Mouse (Mus musculus) midbrain, embryonic 14.5 days (tissue): Measurements from ENCODE around the gene Cbx4. TPM values are rescaled to one million over a fixed set of nuclear protein-coding genes. Genes with fewer than 3 reads are reported as not detected.

Experiments used
- ATAC-seq: fragments of 200-750 bp; cut with Nextera tagmentation; 2 replicates; pipeline ENCODE4 v1.8.0; 2017; ENCODE audit warnings: moderate number of reproducible peaks, moderate library complexity; ENCODE audit not compliant: low FRiP score, low TSS enrichment
- DNase-seq: peaks from one replicate; pipeline ENCODE4 v3.0.0-alpha.2; 2015
- H3K27ac ChIP-seq: fragments of 300-500 bp; sonication (generic); replicated peaks from 2 replicates; pipeline ENCODE4 v1.5.1; 2014; ENCODE audit warnings: mild to moderate bottlenecking, low read depth, low read length, moderate library complexity
- H3K27me3 ChIP-seq: fragments of 300-500 bp; sonication (generic); 2 replicates; pipeline ENCODE4 v1.6.1; 2014; ENCODE audit warnings: low read length, control low read depth, mixed read lengths; ENCODE audit not compliant: control insufficient read depth, insufficient read depth
- H3K36me3 ChIP-seq: fragments of 300-500 bp; sonication (generic); 2 replicates; pipeline ENCODE4 v1.6.1; 2014; ENCODE audit warnings: low read length, control low read depth; ENCODE audit not compliant: control insufficient read depth, insufficient read depth
- H3K4me1 ChIP-seq: fragments of 300-500 bp; sonication (generic); 2 replicates; pipeline ENCODE4 v1.6.1; 2014; ENCODE audit warnings: mild to moderate bottlenecking, antibody characterized with exemption, low read length, control low read depth; ENCODE audit not compliant: control insufficient read depth, insufficient read depth
- H3K4me2 ChIP-seq: fragments of 300-500 bp; sonication (generic); 2 replicates; pipeline ENCODE4 v1.6.1; 2014; ENCODE audit warnings: mild to moderate bottlenecking, low read length, moderate library complexity
- H3K4me3 ChIP-seq: fragments of 300-500 bp; sonication (generic); replicated peaks from 2 replicates; pipeline ENCODE4 v1.5.1; 2014; ENCODE audit warnings: low read depth, low read length
- H3K9ac ChIP-seq: fragments of 300-500 bp; sonication (generic); replicated peaks from 2 replicates; pipeline ENCODE4 v1.6.1; 2014; ENCODE audit warnings: mild to moderate bottlenecking, low read length, moderate library complexity
- H3K9me3 ChIP-seq: fragments of 300-500 bp; sonication (generic); 2 replicates; pipeline ENCODE4 v1.6.1; 2016; ENCODE audit warnings: low read length, control low read depth, mixed read lengths; ENCODE audit not compliant: control insufficient read depth
- WGBS: fragments of 180-500 bp; shearing (Covaris S2); extraction: QIAGEN DNeasy Blood & Tissue Kit; methylation state at CpG from one replicate; pipeline ENCODE4 v1.1.7; 2014; 5-methylcytosine and 5-hydroxymethylcytosine counted together
- polyA plus RNA-seq: library from polyadenylated mRNA; unstranded; fragments of >200 nt; fragmentation: Nextera tagmentation; extraction: Ambion mirVana; gene quantifications from 2 replicates; pipeline ENCODE4 v1.2.1, GENCODE M21; 2014

The Cbx4 gene
- polyA plus RNA-seq, 1 experiment from 2014 or later: 19.3 TPM

GRCm38 (mm10) chr11:119051927-119052660, 33.9 kb downstream of the Cbx4 start:
- Histone ChIP-seq H3K4me3 (no peak overlapping the region), H3K27ac (peak overlapping the region; percentile 97), H3K4me1 (peaks cover 48% of the 10 kb centered on the region), H3K4me2 (peak overlapping the region; percentile 98), H3K27me3 (peaks cover 56% of the 10 kb centered on the region), H3K36me3 (no peaks in the 10 kb centered on the region), H3K9ac (no peak overlapping the region), H3K9me3 (no peaks in the 10 kb centered on the region)
- WGBS: 4% methylated on average over 15 of the region's 15 CpGs
- DNase-seq (peak; percentile 87), ATAC-seq (no peak)

GRCm38 (mm10) chr11:119051426-119051825, 34.6 kb downstream of the Cbx4 start:
- H3K27ac ChIP-seq: no peak overlapping the region
- peaks cover 63% of the 10 kb centered on the region for H3K27me3 ChIP-seq
- H3K9ac ChIP-seq: no peak overlapping the region
- peaks cover 47% of the 10 kb centered on the region for H3K4me1 ChIP-seq
- no peaks in the 10 kb centered on the region for H3K9me3 ChIP-seq
- H3K36me3 ChIP-seq: no peaks in the 10 kb centered on the region
- DNase-seq: no peak
- no peak overlapping the region for H3K4me2 ChIP-seq
- no peak for ATAC-seq
- H3K4me3 ChIP-seq: no peak overlapping the region

- Histone ChIP-seq H3K36me3 (no peaks in the 10 kb centered on the region), H3K4me1 (peaks cover 45% of the 10 kb centered on the region), H3K9me3 (no peaks in the 10 kb centered on the region), H3K4me2 (no peak overlapping the region), H3K27ac (no peak overlapping the region), H3K9ac (no peak overlapping the region), H3K4me3 (no peak overlapping the region), H3K27me3 (peaks cover 72% of the 10 kb centered on the region)
- WGBS: 2% methylated on average over 2 of the region's 2 CpGs
- no peak for ATAC-seq
- DNase-seq: no peak
Observed at GRCm38 (mm10) chr11:119050361-119050760, 35.7 kb downstream of the Cbx4 start.

GRCm38 (mm10) chr11:119048133-119048510, 37.9 kb downstream of the Cbx4 start:
- peaks cover 36% of the 10 kb centered on the region for H3K4me1 ChIP-seq
- H3K27ac ChIP-seq: no peak overlapping the region
- WGBS: under 1% methylated on average over 13 of the region's 13 CpGs
- no peak overlapping the region for H3K9ac ChIP-seq
- H3K27me3 ChIP-seq: peaks cover 87% of the 10 kb centered on the region
- H3K36me3 ChIP-seq: no peaks in the 10 kb centered on the region
- DNase-seq (peak; percentile 63), ATAC-seq (no peak)
- 0 out of 2 replicates have a peak overlapping the region, but pooled peaks have one; percentile 5 for H3K4me3 ChIP-seq
- no peaks in the 10 kb centered on the region for H3K9me3 ChIP-seq
- H3K4me2 ChIP-seq: peak overlapping the region; percentile 76

GRCm38 (mm10) chr11:119047261-119048132, 38.5 kb downstream of the Cbx4 start:
- Histone ChIP-seq H3K9me3 (no peaks in the 10 kb centered on the region), H3K9ac (peak overlapping the region; percentile 44; the same call in 1 of the 2 replicates), H3K4me1 (peaks cover 30% of the 10 kb centered on the region), H3K27me3 (peaks cover 92% of the 10 kb centered on the region), H3K4me3 (peak overlapping the region; percentile 38), H3K36me3 (no peaks in the 10 kb centered on the region), H3K4me2 (peak overlapping the region; percentile 76), H3K27ac (no peak overlapping the region)
- DNase-seq (peak; percentile 69), ATAC-seq (no peak)
- under 1% methylated on average over 43 of the region's 43 CpGs for WGBS

- DNase-seq (peak; percentile 89), ATAC-seq (no peak)
- H3K4me1 ChIP-seq: peaks cover 24% of the 10 kb centered on the region
- no peaks in the 10 kb centered on the region for H3K36me3 ChIP-seq
- H3K27ac ChIP-seq: no peak overlapping the region
- H3K4me3 ChIP-seq: peak overlapping the region; percentile 38
- no peaks in the 10 kb centered on the region for H3K9me3 ChIP-seq
- H3K9ac ChIP-seq: peak overlapping the region; percentile 44; the same call in 1 of the 2 replicates
- H3K4me2 ChIP-seq: peak overlapping the region; percentile 76
- WGBS: 1% methylated on average over 39 of the region's 39 CpGs
- H3K27me3 ChIP-seq: peaks cover 99% of the 10 kb centered on the region
Observed at GRCm38 (mm10) chr11:119046601-119047245, 39.3 kb downstream of the Cbx4 start.

GRCm38 (mm10) chr11:119044551-119045337, 41.3 kb downstream of the Cbx4 start:
- H3K27ac ChIP-seq: no peak overlapping the region
- 0 out of 2 replicates have a peak overlapping the region, but pooled peaks have one; percentile 7 for H3K4me3 ChIP-seq
- H3K9me3 ChIP-seq: no peaks in the 10 kb centered on the region
- no peak overlapping the region for H3K9ac ChIP-seq
- no peaks in the 10 kb centered on the region for H3K36me3 ChIP-seq
- ATAC-seq (no peak), DNase-seq (peak; percentile 69)
- 1% methylated on average over 41 of the region's 41 CpGs for WGBS
- H3K4me2 ChIP-seq: peak overlapping the region; percentile 12
- peaks cover 29% of the 10 kb centered on the region for H3K4me1 ChIP-seq
- H3K27me3 ChIP-seq: peaks cover 80% of the 10 kb centered on the region
